Mouse (Mus musculus) T-helper 2 cell (primary cell): Measurements from ENCODE around the gene Apex2.

Experiments
- in situ Hi-C: fragments of 300-600 bp; cut with MboI, MseI; formaldehyde crosslinking; loops from one replicate; pipeline ENCODE4 v1.15.1; 2025; ENCODE audit warnings: high pct_unique_total_duplicates

Apex2 gene

DNA sequence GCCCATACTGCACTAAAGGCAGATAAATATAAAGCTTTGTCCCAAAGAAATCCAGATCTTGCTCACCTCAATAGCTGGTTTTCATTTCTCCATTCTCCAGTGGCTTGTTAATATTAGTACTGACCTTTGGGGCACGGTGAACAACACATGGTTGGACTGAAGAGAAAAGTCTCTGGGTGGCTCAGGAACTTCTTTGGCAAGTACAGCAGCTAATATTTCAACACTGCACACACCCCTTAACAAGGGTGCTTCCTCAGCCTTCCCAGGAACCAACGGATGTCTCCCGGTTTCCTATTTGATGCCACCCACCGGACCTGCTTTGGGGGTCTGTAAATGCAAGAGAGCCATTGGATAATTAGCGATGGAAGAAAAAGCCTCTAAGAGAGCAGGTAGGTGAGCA is at the start of gene Apex2:
Gene Apex2 (minus strand): TSS at position 173 of the 400 bp plus-strand sequence.
- in situ Hi-C loops = loop anchor here (5.0 kb wide), 1 partner anchor 423 kb away; no protein-coding TSS in a partner anchor

- in situ Hi-C loops = no loop called here
Observed at GRCm38 (mm10) chrX:150636421-150636820, 46.8 kb upstream of the Apex2 start.

- in situ Hi-C loops = no loop called here
Observed at GRCm38 (mm10) chrX:150598882-150599281, 9.2 kb upstream of the Apex2 start.

GRCm38 (mm10) chrX:150595016-150595760 is 5.5 kb upstream of the Apex2 start:
- in situ Hi-C loops = no loop called here

DNA sequence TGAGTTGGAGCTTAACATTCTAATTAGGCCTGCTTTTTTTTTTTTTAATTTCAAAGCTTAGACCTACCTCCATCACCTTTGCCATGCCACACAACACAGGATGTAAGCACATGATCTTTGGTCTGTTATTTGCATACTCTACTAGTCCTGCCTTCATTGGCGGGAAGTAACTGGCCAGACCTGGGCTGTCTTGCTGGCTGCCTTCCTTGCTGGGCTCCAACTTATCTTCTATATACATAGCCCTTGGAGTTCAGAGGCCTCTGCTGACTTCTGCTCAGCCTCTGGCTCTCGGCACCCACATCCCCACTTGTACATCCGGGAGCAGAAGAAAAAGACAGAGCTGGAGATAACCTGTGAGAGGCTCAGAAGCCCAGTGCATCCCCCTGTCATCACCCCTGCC is 4.5 kb upstream of the Apex2 start:
- in situ Hi-C loops = no loop called here

DNA sequence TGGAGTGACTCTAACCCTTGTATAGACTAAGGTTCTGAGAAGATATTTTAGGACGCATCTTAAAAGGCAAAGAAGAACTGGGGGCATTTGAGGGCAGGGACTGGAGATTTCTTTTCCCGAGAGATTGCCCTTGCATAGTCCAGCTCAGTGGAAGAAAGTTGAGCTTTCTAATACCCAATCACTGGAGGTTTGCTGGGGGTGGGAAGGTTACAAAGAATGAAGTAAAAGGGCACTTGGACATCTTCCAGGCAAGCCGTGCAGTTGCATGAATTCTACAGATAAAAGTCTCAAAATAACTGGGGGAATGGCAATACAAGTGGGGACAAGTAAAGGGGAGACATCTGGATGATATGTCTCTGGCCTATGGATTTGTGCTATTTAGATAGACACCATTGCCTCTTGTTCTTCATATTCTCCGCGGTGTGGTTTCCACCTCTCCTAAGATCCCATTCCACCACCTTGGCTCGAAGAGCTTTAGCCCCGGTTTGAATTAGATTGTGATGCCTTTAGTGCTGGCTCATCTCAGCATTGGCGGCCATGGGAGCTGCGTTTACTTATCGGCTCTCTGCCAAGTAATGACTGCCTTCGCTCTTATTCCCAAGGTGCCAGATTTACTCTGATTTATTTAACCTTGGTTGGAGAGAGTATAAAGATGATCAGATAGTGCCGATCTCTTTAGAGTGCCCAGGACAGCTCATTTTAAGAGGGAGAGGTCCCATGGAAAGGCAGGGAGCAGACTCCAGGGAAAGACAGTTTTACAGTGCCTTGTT is 3.8 kb upstream of the Apex2 start:
- in situ Hi-C loops = no loop called here

- in situ Hi-C loops = loop anchor here (5.0 kb wide), 1 partner anchor 424 kb away; no protein-coding TSS in a partner anchor
Observed at GRCm38 (mm10) chrX:150588023-150588764, 1.5 kb downstream of the Apex2 start, which contains the start of gene Pfkfb1. Pfkfb1 (plus strand) TSS chrX:150588229.

DNA sequence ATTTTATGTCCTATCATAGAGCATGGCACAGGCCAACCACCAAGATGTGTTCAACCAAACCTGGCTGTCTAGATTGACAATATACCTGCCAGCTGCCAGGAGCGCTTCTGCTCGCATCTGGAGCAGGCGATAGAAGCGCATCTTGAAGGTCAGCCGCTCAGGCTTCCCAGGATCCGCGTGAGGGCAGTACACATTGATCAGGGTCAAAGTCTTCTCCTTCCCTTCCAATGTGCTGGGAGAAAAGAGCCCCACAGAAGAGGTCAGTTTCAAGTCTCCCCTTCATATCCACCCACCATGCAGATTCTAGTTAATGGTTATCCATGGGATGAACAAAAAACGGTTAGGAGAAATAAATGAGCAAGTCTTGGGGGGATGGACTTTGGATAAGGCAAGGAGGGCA is 4.6 kb downstream of the Apex2 start:
- in situ Hi-C loops = loop anchor here (5.0 kb wide), 1 partner anchor 427 kb away; no protein-coding TSS in a partner anchor

GRCm38 (mm10) chrX:150581921-150582320 is 7.7 kb downstream of the Apex2 start:
- in situ Hi-C loops = no loop called here

DNA sequence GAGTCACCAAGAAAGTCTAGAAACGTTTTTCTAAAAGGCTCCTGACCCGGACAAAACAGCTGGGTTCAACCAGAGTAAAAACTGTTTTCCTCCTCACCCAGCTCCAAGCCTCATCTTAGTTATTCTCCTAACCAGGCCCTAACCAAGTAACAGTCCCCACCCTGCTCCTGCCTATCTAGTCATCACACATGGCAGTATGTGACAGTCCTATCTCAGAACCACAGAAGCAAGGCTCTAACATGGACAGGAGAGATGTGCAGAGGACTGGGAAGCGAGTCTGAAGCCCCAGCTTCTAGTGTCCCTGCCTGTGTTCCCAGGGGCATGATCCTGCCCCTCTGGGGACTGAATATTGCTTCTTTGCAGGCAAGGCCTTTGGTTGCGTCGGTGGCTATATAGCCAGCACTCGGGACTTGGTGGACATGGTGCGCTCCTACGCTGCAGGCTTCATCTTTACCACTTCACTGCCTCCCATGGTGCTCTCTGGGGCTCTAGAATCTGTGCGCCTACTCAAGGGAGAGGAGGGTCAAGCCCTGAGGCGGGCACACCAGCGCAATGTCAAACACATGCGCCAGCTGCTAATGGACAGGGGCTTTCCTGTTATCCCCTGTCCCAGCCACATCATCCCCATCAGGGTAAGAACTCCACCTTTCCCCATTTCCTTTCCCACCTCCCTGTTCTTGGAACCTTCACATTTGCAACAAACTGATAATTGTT is 24.9 kb downstream of the Apex2 start:
- in situ Hi-C loops = no loop called here

GRCm38 (mm10) chrX:150554032-150554431 is 35.6 kb downstream of the Apex2 start:
- in situ Hi-C loops = no loop called here

- in situ Hi-C loops = no loop called here
Observed at GRCm38 (mm10) chrX:150551986-150552385, 37.7 kb downstream of the Apex2 start.

DNA sequence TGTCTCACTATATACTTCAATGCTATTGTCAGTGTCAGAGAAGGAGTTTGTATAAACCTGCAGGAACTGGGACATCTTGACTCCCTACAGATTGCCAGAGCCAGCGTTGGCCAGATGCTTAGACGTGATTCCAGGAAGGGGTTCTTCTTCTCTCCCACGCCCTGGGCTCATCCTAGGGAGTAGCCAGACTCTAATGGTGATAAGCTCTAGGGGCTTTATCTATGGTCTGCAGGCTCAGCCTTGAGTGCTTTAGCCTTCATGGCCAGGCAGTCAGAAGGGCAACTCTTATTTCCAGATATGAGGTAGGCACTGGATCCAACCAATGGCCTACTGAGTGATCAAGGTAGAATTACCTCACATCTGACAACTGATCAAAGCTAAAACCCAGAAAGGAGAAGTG is 40.0 kb downstream of the Apex2 start:
- in situ Hi-C loops = no loop called here

DNA sequence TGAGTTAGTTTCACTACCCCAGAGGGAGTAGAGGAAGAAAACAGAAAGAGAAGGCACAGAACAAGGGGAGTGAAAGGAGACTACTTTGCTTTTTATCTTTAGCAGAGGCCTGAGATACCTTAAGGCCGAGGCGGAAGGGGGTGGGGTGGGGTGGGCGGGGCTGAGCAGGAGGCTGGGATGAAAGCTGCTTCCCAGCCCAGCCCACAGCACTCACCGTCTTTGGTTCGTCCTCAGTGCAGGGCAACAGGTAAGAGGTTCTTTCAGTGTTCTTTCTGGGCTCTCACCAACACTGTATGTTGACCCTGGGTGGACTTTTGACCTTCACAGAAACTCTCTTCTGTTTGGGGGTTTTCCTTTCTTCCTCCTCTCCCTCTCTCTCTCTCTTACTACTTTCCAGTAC is 42.4 kb downstream of the Apex2 start, which contains the start of gene Alas2:
Gene Alas2 (plus strand): TSS at position 137 of the 400 bp plus-strand sequence.
- in situ Hi-C loops = no loop called here

- in situ Hi-C loops = no loop called here
Observed at GRCm38 (mm10) chrX:150541684-150542083, 48.0 kb downstream of the Apex2 start.

DNA sequence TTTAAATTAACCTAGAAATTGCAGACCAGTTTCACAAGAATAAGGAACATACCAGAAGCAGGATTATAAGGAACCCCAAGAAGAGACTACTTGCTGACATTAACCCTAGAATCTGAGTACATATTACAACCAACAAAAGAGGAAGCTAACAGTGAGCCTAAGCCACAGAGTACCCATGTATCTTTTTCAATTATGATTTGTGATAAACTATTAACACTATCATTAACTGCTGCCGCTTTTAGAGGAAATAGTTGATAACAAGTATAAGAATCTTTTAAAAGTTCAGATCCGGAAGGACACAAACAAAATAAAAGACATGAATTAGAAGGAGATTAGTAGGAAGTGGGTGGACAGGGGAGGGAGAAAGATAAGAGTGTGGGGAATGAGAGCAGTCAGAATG is 49.6 kb downstream of the Apex2 start:
- in situ Hi-C loops = no loop called here

- in situ Hi-C loops = loop anchor here (25.0 kb wide), 2 partner anchors 446 to 621 kb away; no protein-coding TSS in a partner anchor
Observed at GRCm38 (mm10) chrX:150516477-150516876, 73.2 kb downstream of the Apex2 start.

- in situ Hi-C loops = loop anchor here (25.0 kb wide), 2 partner anchors 446 to 621 kb away; no protein-coding TSS in a partner anchor
Observed at GRCm38 (mm10) chrX:150516015-150516414, 73.7 kb downstream of the Apex2 start.

DNA sequence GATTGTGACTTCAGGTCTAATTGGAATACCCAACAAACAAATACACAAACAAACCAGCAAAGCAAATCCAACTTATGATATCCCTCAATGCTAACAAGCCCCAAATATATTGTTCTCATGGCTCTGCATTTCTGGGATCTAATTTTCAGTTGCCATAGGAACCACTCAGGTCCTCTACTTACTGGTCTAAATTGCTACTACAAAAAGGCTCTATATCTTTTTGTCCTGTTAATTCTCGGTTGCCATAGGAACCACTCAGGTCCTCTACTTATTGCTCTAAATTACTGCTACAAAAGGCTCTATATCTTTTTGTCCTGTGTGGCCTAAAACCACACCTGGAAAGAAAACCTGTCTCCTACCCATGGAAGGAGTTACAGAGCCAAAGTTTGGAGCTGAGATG is 75.5 kb downstream of the Apex2 start:
- in situ Hi-C loops = loop anchor here (25.0 kb wide), 2 partner anchors 448 to 623 kb away; no protein-coding TSS in a partner anchor

- in situ Hi-C loops = loop anchor here (25.0 kb wide), 2 partner anchors 451 to 626 kb away; no protein-coding TSS in a partner anchor
Observed at GRCm38 (mm10) chrX:150511274-150511673, 78.4 kb downstream of the Apex2 start.

DNA sequence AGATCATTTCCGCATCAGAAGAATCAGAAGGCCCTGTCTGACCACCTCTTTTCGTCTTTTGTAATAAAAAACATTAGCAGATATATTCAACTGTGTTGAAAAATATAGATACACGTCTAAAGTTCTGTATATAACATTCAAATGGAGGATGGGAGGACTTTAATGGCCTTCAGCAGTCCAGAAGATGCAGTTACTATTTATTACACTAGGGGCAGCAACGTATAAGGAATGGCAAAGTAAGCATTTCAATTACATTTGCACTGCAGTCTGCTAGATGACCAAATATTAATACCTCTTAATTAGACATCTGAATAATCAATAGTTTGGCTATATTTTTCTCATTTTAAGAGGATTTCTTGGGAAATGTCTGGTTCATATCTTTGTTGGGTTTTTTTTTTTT is 79.0 kb downstream of the Apex2 start:
- in situ Hi-C loops = loop anchor here (25.0 kb wide), 2 partner anchors 452 to 627 kb away; no protein-coding TSS in a partner anchor
